Mouse (Mus musculus): ENCODE results near the gene Lhfpl3. TPM values are rescaled to one million over a fixed set of nuclear protein-coding genes. Genes with fewer than 3 reads are reported as not detected.

Lhfpl3 gene
- total RNA-seq (2023), result not detected

GRCm38 (mm10) chr5:22745885-22746532 lies at the start of gene Lhfpl3:
TSS of gene Lhfpl3 (plus strand) at chr5:22746059.

Other genes with a start within 250 kb of the Lhfpl3 start
- 10 to 100 TPM; 10.8 to 12.8 TPM for gene Orc5, start 195.6 kb upstream of the Lhfpl3 start, total RNA-seq (2023)